17 mouse cellular contexts compared by ENCODE assay signal in the genomic region with DNA sequence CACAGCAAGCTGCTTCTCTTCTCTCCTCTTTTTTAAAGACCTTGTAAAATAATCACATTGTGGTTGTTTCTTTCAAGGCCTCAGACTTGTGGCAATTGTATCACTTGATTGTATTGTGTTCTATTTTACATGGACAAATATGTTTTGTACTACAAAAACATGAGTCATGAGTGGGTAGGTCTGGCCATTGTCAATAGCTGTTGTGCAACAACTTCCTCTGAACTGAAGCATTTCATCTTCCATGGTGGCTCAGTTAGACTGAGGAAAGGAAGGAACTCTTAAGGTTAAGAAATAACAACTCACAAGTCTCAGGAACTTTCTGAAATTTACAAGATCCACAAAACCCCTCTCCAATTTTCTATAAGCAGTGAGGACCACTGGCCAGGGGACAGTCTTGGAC.
DNase-seq lines count a peak whose midpoint lies in the region; ATAC-seq lines count a peak whose summit lies in the region.
"Had no signal": no experiment of that assay in that cellular context is flagged by ENCODE, and none has a peak within 500 bp of the region (broad histone marks: within the 10 kb centered on the region; RNA-seq: fewer than 3 reads in every experiment).

No protein-coding gene starts in this region.

- DNase-seq in 3T3-L1 (ENCODE audit: low read depth, low spot score), result peak; percentile 19
- peak; percentile 25 for DNase-seq in 416B (ENCODE audit: low read depth)
- peak; percentile 10 for DNase-seq in Muller cell, postnatal 12 days (ENCODE audit: inconsistent ontology term)
- DNase-seq in lung, adult 18-20 months, result no peak
- DNase-seq in c-Kit-positive CD71-positive TER-119-positive erythroid progenitor cells, embryonic 14.5 days (ENCODE audit: low spot score), result no peak
- DNase-seq: adrenal gland, adult 2 months; adrenal gland, postnatal 10 days; adrenal gland, postnatal 36 days; cerebellum, adult 11-12 months; cerebellum, adult 2 months; cerebellum, adult 9-10 months; cerebellum, postnatal 10 days; cerebellum, postnatal 25 days had no signal

- ATAC-seq in cerebellum, adult (ENCODE audit: insufficient number of reproducible peaks, low FRiP score, low TSS enrichment), result no peak
- ATAC-seq: CD4-positive, CD25-positive, alpha-beta regulatory T cell, adult 4 months; forebrain, embryonic 14.5 days; forebrain, embryonic 16.5 days had no signal

Comparison
In these comparisons a context has a peak if more than half of its experiments do, and no peak if none do; other contexts are left out.
1. DNase-seq: peak in 3T3-L1 (single experiment), 416B (single experiment) and Muller cell, postnatal 12 days (single experiment); none in lung, adult 18-20 months (0 of 2) and c-Kit-positive CD71-positive TER-119-positive erythroid progenitor cells, embryonic 14.5 days (single experiment).